Mouse (Mus musculus) heart, embryonic 16.5 days (tissue): ENCODE measurements around the gene Atxn2l. TPM values are rescaled to one million over a fixed set of nuclear protein-coding genes. Genes with fewer than 3 reads are reported as not detected.
"Not testable (repeated sequence)": the region's sequence is repeated elsewhere in the genome, so short reads cannot be mapped to it uniquely, and the experiment has no call there.

ENCODE experiments used
- ATAC-seq: fragments of 200-750 bp; cut with Nextera tagmentation; replicated peaks from 2 replicates; pipeline ENCODE4 v1.8.0; 2017; ENCODE audit warnings: moderate number of reproducible peaks; ENCODE audit not compliant: insufficient read depth, low FRiP score; ENCODE audit errors: extremely low read depth
- H3K27ac ChIP-seq: fragments of 300-500 bp; sonication (generic); 2 replicates; pipeline ENCODE4 v1.5.1; 2014; ENCODE audit warnings: mild to moderate bottlenecking, low read length, control low read depth, moderate library complexity
- H3K27me3 ChIP-seq: fragments of 300-500 bp; sonication (generic); 2 replicates; pipeline ENCODE4 v1.6.1; 2014; ENCODE audit warnings: low read length, mixed read lengths; ENCODE audit not compliant: control insufficient read depth, insufficient read depth
- H3K36me3 ChIP-seq: fragments of 300-500 bp; sonication (generic); 2 replicates; pipeline ENCODE4 v1.6.1; 2014; ENCODE audit not compliant: control insufficient read depth, insufficient read depth
- H3K4me1 ChIP-seq: fragments of 300-500 bp; sonication (generic); 2 replicates; pipeline ENCODE4 v1.6.1; 2014; ENCODE audit warnings: low read length, mixed read lengths; ENCODE audit not compliant: control insufficient read depth, insufficient read depth
- H3K4me2 ChIP-seq: fragments of 300-500 bp; sonication (generic); 2 replicates; pipeline ENCODE4 v1.6.1; 2014; ENCODE audit warnings: low read depth, mild to moderate bottlenecking, control low read depth, low read length
- H3K4me3 ChIP-seq: fragments of 300-500 bp; sonication (generic); 2 replicates; pipeline ENCODE4 v1.5.1; 2014; ENCODE audit warnings: mild to moderate bottlenecking, control low read depth, low read length
- H3K9ac ChIP-seq: fragments of 300-500 bp; sonication (generic); 2 replicates; pipeline ENCODE4 v1.6.1; 2014; ENCODE audit warnings: low read length, control low read depth
- H3K9me3 ChIP-seq: fragments of 300-500 bp; sonication (generic); replicated peaks from 2 replicates; pipeline ENCODE4 v1.6.1; 2016; ENCODE audit warnings: low read length; ENCODE audit not compliant: control insufficient read depth
- WGBS: fragments of 180-500 bp; shearing (Covaris S2); extraction: QIAGEN DNeasy Blood & Tissue Kit; methylation state at CpG from one replicate; pipeline ENCODE4 v1.1.7; 2014; 5-methylcytosine and 5-hydroxymethylcytosine counted together
- polyA plus RNA-seq: library from polyadenylated mRNA; unstranded; fragments of >200 nt; fragmentation: Nextera tagmentation; extraction: Ambion mirVana; gene quantifications from 2 replicates; pipeline ENCODE4 v1.2.1, GENCODE M21; 2015

The Atxn2l gene
- polyA plus RNA-seq, 1 experiment from 2014 or later: 29.7 TPM

- no peak for ATAC-seq
- Histone ChIP-seq H3K9ac (no peak overlapping the region), H3K27me3 (no peaks in the 10 kb centered on the region), H3K9me3 (no peaks in the 10 kb centered on the region), H3K36me3 (peaks cover 79% of the 10 kb centered on the region), H3K4me3 (no peak overlapping the region), H3K27ac (no peak overlapping the region), H3K4me1 (peaks cover 4% of the 10 kb centered on the region), H3K4me2 (no peak overlapping the region)
- WGBS: 94% methylated on average over 12 of the region's 12 CpGs
Measured at GRCm38 (mm10) chr7:126497966-126498365, 5.3 kb downstream of the Atxn2l start.

DNA sequence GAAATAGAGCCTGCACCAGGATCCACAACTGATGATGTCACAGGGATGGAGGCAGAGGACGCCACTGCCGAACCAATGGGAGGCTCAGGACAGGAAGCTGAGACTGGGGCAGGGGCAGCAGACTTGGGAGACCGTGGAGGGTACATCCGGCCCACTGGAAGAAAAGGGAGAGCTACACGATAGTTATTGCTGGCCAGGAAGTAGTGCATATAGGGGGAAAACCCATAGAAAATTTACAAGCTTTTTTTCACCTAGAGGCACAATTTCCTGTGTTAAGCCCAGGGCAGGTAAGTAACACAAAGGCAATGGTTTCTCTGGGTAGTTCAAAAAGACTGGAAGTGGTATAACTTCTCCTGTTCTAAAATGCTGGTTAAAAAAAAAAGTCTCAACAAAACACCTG is 6.8 kb downstream of the Atxn2l start:
- Histone ChIP-seq H3K4me2 (no peak overlapping the region), H3K9ac (no peak overlapping the region), H3K4me3 (no peak overlapping the region), H3K27me3 (no peaks in the 10 kb centered on the region), H3K9me3 (no peaks in the 10 kb centered on the region), H3K4me1 (peaks cover 4% of the 10 kb centered on the region), H3K27ac (no peak overlapping the region), H3K36me3 (peaks cover 93% of the 10 kb centered on the region)
- WGBS: 95% methylated on average over 5 of the region's 5 CpGs
- no peak for ATAC-seq

DNA sequence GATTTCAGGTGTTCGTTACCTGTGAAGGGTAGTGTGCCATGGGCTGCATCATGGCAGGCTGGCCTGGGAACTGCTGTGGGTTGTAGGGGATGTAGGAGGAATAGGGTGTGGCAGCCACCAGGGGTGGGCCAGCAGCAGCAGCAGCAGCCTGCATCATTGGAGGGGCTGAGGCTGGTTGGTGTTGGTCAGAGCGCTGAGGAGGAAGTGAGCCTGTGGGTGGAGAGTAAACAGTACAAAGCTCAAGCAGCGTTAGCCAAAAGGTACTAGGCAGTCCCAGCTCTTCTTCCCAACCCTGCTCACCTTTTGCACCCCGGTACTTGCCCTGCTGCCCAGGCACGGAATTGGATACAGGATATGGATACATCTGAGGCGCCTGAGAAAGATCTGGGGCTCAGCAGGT is 9.1 kb downstream of the Atxn2l start:
- Histone ChIP-seq H3K36me3 (peaks cover 85% of the 10 kb centered on the region), H3K27me3 (no peaks in the 10 kb centered on the region), H3K4me2 (no peak overlapping the region), H3K4me1 (no peaks in the 10 kb centered on the region), H3K9ac (no peak overlapping the region), H3K4me3 (no peak overlapping the region), H3K9me3 (no peaks in the 10 kb centered on the region), H3K27ac (no peak overlapping the region)
- WGBS: 85% methylated on average over 6 of the region's 6 CpGs
- no peak for ATAC-seq

DNA sequence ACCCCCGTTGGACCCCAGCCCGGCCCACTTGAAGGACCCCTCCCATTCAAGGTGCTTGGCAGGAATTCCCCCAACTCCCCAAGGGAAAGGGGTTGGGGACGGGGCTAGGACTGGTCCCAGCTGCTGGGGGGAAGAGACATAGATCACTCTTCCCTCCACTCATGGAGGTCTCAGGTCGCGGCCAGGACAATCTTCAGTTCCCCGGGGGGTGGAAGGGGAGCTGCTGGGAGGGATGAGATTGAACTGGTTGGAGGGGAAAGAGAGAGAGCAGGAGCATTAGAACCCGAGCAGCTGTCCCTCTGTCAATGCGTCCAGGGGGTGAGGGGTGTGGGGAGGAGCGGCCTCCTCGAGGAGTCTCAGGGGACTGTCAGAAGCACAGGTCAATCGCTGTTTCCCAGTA is 11.3 kb downstream of the Atxn2l start:
- H3K27ac ChIP-seq: no peak overlapping the region
- H3K4me1 ChIP-seq: peaks cover 9% of the 10 kb centered on the region; the same call in 1 of the 2 replicates
- H3K9ac ChIP-seq: no peak overlapping the region
- no peak overlapping the region for H3K4me2 ChIP-seq
- H3K4me3 ChIP-seq: no peak overlapping the region
- H3K9me3 ChIP-seq: no peaks in the 10 kb centered on the region
- ATAC-seq: no peak
- peaks cover 68% of the 10 kb centered on the region for H3K36me3 ChIP-seq
- no peaks in the 10 kb centered on the region for H3K27me3 ChIP-seq
- WGBS: 45% methylated on average over 11 of the region's 11 CpGs

DNA sequence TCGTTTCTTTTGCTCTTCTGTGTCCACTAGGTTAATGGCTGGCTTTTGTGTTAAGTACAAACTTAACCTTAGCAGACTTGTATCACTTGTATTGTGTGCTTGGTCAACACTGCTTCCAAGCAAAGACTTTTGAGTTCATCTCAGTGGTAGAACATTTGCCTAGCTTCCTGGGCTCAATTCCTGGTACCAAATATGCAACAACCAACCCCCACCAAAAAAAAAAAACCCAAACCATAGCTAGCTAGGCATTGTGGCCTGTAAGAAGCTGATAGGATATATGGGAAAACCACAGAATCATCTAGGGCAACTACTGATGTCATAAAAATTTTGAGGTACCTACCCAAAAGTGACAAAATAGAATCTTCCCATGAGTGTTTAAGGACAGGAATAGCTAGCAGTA is 12.2 kb downstream of the Atxn2l start:
- Histone ChIP-seq H3K27ac (no peak overlapping the region), H3K4me3 (no peak overlapping the region), H3K27me3 (no peaks in the 10 kb centered on the region), H3K4me1 (peaks cover 11% of the 10 kb centered on the region; the same call in 1 of the 2 replicates), H3K9me3 (no peaks in the 10 kb centered on the region), H3K9ac (no peak overlapping the region), H3K4me2 (no peak overlapping the region), H3K36me3 (peaks cover 58% of the 10 kb centered on the region)
- WGBS: 72% methylated on average over 1 of the region's 1 CpGs
- ATAC-seq: no peak

- Histone ChIP-seq H3K4me1 (peaks cover 11% of the 10 kb centered on the region; the same call in 1 of the 2 replicates), H3K9ac (peak overlapping the region; percentile 88), H3K36me3 (peaks cover 28% of the 10 kb centered on the region), H3K4me2 (peak overlapping the region; percentile 93), H3K27ac (peak overlapping the region; percentile 74), H3K4me3 (peak overlapping the region; percentile 83)
- not testable (repeated sequence) for ATAC-seq, H3K27me3 ChIP-seq, H3K9me3 ChIP-seq
- 14% methylated on average over 21 of the region's 25 CpGs for WGBS
Measured at GRCm38 (mm10) chr7:126487617-126488385, 15.4 kb downstream of the Atxn2l start.

DNA sequence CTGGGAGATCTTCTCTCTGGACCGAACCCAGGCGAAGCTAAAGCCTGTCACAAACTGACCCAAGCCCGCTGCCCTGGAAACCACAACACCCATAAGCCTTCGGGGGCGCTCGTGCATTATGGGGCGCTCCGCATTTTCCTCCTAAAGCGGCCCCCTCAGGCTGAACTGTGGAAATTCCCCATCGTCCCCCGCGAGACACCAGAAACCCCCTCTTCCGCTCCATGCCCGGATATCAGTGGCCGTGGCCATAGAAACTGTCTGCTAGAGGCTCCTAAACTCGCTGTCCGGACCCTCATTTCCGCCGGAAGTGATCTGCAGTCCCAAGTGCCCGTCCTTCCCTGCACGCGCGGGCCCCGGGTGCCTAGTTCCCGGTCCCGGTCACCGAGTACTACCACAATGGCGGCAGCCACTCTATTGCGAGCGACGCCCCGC is 16.2 kb downstream of the Atxn2l start, which contains the start of gene Tufm:
Gene Tufm (plus strand): TSS at position 310 of the 432 bp plus-strand sequence.
- H3K9me3 ChIP-seq: no peaks in the 10 kb centered on the region
- H3K27ac ChIP-seq: peak within 1 kb of the TSS; percentile 80
- H3K27me3 ChIP-seq: no peaks in the 10 kb centered on the region
- WGBS: under 1% methylated on average over 32 of the region's 32 CpGs
- H3K36me3 ChIP-seq: peaks cover 21% of the 10 kb centered on the region
- H3K4me2 ChIP-seq: peak within 1 kb of the TSS; percentile 93
- H3K9ac ChIP-seq: peak within 1 kb of the TSS; percentile 88
- peak within 1 kb of the TSS; percentile 83 for H3K4me3 ChIP-seq
- H3K4me1 ChIP-seq: peaks cover 11% of the 10 kb centered on the region; the same call in 1 of the 2 replicates
- ATAC-seq: peak; percentile 92

DNA sequence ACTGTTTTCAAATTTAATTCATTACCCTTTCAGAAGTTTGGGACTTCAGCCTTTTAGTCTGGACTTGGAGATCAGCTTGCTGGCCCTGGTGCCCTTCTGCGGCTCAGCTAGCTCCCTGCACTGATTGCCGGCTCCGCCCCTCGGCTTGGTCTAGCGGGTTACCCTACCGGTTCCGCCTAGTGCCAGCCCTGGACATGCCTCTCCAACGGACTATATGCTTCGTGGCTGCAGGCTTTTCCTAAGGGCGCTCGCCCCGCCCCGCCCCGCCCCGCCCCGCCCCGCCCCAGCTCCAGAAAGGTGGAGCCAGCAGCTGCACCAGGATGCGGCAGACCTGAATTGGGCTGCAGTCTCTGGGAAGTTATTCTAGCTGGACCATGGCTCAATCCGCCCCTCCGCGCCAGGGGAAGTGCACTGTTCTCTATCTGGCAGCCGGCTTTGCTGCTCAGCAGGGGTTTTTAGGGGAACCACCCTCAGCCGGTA is 20.8 kb downstream of the Atxn2l start:
- H3K9ac ChIP-seq: peak overlapping the region; percentile 73
- peak; percentile 86 for ATAC-seq
- peaks cover 4% of the 10 kb centered on the region; the same call in 1 of the 2 replicates for H3K9me3 ChIP-seq
- peak overlapping the region; percentile 72 for H3K4me2 ChIP-seq
- H3K4me1 ChIP-seq: peaks cover 3% of the 10 kb centered on the region; the same call in 1 of the 2 replicates
- H3K27me3 ChIP-seq: no peaks in the 10 kb centered on the region
- H3K36me3 ChIP-seq: no peaks in the 10 kb centered on the region
- under 1% methylated on average over 23 of the region's 23 CpGs for WGBS
- H3K27ac ChIP-seq: peak overlapping the region; percentile 78
- peak overlapping the region; percentile 47 for H3K4me3 ChIP-seq

GRCm38 (mm10) chr7:126481699-126482098 is 21.5 kb downstream of the Atxn2l start:
- Histone ChIP-seq H3K27me3 (no peaks in the 10 kb centered on the region), H3K9ac (no peak overlapping the region), H3K4me3 (no peak overlapping the region), H3K27ac (no peak overlapping the region), H3K4me2 (no peak overlapping the region), H3K9me3 (peaks cover 4% of the 10 kb centered on the region; the same call in 1 of the 2 replicates), H3K36me3 (no peaks in the 10 kb centered on the region), H3K4me1 (peaks cover 2% of the 10 kb centered on the region; the same call in 1 of the 2 replicates)
- 20% methylated on average over 5 of the region's 5 CpGs for WGBS
- no peak for ATAC-seq
